Mouse (Mus musculus): ENCODE results near the gene Gnpat. TPM values are rescaled to one million over a fixed set of nuclear protein-coding genes. Genes with fewer than 3 reads are reported as not detected.

The Gnpat gene
- polyA plus RNA-seq, 1 experiment from 2014 or later = 90.8 TPM

DNA sequence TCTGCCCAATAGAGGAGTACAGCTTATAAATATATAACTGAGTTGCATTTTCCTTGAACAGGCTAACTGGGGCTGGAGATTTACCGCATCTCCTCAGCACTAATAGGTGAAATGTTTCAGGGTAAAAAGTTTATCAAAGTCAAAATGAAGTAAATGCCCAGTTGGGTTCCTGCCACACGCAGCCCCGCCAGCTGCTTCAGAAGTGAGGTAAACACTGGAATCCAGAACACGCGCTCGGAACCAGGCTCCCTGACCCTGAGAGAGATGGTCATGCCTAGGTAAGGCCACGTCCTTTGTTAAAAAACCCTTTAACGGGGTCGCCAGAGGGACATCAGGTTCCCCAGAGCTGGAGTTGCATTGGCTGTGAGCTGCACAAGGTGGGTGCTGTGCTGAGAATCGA, 73.9 kb downstream of the Gnpat start:
- Histone ChIP-seq H3K27me3 (ENCODE audit: control insufficient read depth, insufficient read depth, low read length) (no peaks in the 10 kb centered on the region), H3K27ac (replicated peaks; ENCODE audit: low read depth, low read length) (no peak overlapping the region), H3K9me3 (ENCODE audit: control insufficient read depth, low read length) (no peaks in the 10 kb centered on the region), H3K9ac (replicated peaks; ENCODE audit: low read length) (no peak overlapping the region), H3K4me3 (replicated peaks; ENCODE audit: low read depth, low read length) (no peak overlapping the region), H3K4me1 (ENCODE audit: control insufficient read depth, insufficient read depth, low read length) (no peaks in the 10 kb centered on the region), H3K36me3 (ENCODE audit: control insufficient read depth, insufficient read depth, low read length) (peaks cover 19% of the 10 kb centered on the region), H3K4me2 (ENCODE audit: low read length) (no peak overlapping the region)
- over 99% methylated on average over 10 of the region's 10 CpGs for WGBS
- no peak for ATAC-seq (ENCODE audit: low FRiP score, low TSS enrichment)
- DNase-seq = no peak

DNA sequence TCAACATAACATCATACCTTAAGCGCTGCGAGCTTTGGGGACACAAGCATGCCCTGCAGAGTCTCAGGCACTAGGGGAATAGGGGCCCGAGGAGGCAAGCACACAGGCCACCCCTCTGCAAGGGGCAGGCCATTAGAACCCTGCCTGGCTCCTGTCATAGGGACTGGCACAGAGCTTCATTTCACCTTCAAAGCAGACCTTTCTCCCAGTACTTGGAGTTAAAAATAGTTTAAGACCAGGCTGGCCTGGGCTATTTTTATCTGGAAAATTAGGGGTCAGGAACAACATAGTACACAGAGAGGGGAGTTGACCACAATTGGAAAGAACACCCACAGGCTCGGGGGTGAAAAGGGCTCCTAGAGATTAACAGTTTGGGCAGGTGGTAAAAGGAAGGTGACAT, 74.5 kb downstream of the Gnpat start:
- H3K4me1 ChIP-seq (ENCODE audit: control insufficient read depth, insufficient read depth, low read length) = no peaks in the 10 kb centered on the region
- DNase-seq (no peak), ATAC-seq (ENCODE audit: low FRiP score, low TSS enrichment) (no peak)
- H3K27ac ChIP-seq (replicated peaks; ENCODE audit: low read depth, low read length) = no peak overlapping the region
- no peaks in the 10 kb centered on the region for H3K27me3 ChIP-seq (ENCODE audit: control insufficient read depth, insufficient read depth, low read length)
- WGBS = 97% methylated on average over 4 of the region's 4 CpGs
- H3K4me3 ChIP-seq (replicated peaks; ENCODE audit: low read depth, low read length) = no peak overlapping the region
- H3K36me3 ChIP-seq (ENCODE audit: control insufficient read depth, insufficient read depth, low read length) = peaks cover 19% of the 10 kb centered on the region
- H3K9ac ChIP-seq (replicated peaks; ENCODE audit: low read length) = no peak overlapping the region
- H3K9me3 ChIP-seq (ENCODE audit: control insufficient read depth, low read length) = no peaks in the 10 kb centered on the region
- H3K4me2 ChIP-seq (ENCODE audit: low read length) = no peak overlapping the region

Other genes starting within 250 kb of the Gnpat start
- gene 2310022B05Rik, start 199.7 kb upstream of the Gnpat start, polyA plus RNA-seq (2014; fragmentation: Nextera tagmentation; extraction: Ambion mirVana) = 29.0 and 31.7 TPM in 2 replicates
- 56.3 and 70.9 TPM in 2 replicates for gene Ttc13, start 141.1 kb upstream of the Gnpat start, polyA plus RNA-seq (2014; fragmentation: Nextera tagmentation; extraction: Ambion mirVana)
- gene Arv1, start 140.9 kb upstream of the Gnpat start, polyA plus RNA-seq (2014; fragmentation: Nextera tagmentation; extraction: Ambion mirVana) = 36.1 and 39.0 TPM in 2 replicates
- gene Fam89a, start 111.2 kb upstream of the Gnpat start, polyA plus RNA-seq (2014; fragmentation: Nextera tagmentation; extraction: Ambion mirVana) = 0.21 and 0.32 TPM in 2 replicates
- gene Trim67, start 69.9 kb upstream of the Gnpat start, polyA plus RNA-seq (2014; fragmentation: Nextera tagmentation; extraction: Ambion mirVana) = 31.1 and 31.9 TPM in 2 replicates
- gene 2810004N23Rik, start 87 bp downstream of the Gnpat start, polyA plus RNA-seq (2014; fragmentation: Nextera tagmentation; extraction: Ambion mirVana) = 21.4 and 24.2 TPM in 2 replicates
- gene Exoc8, start 34.7 kb downstream of the Gnpat start, polyA plus RNA-seq (2014; fragmentation: Nextera tagmentation; extraction: Ambion mirVana) = 13.0 and 13.2 TPM in 2 replicates
- 9.8 and 11.7 TPM in 2 replicates for gene Sprtn, start 34.9 kb downstream of the Gnpat start, polyA plus RNA-seq (2014; fragmentation: Nextera tagmentation; extraction: Ambion mirVana)
- gene Egln1, start 86.3 kb downstream of the Gnpat start, polyA plus RNA-seq (2014; fragmentation: Nextera tagmentation; extraction: Ambion mirVana) = 24.5 and 25.1 TPM in 2 replicates
- 211 and 242 TPM in 2 replicates for gene Tsnax, start 150.0 kb downstream of the Gnpat start, polyA plus RNA-seq (2014; fragmentation: Nextera tagmentation; extraction: Ambion mirVana)
- gene Disc1, start 191.2 kb downstream of the Gnpat start, polyA plus RNA-seq (2014; fragmentation: Nextera tagmentation; extraction: Ambion mirVana) = 0.78 and 0.98 TPM in 2 replicates

Measured in midbrain, embryonic 14.5 days (tissue).